Mouse (Mus musculus) hindbrain, embryonic 11.5 days (tissue): Measurements from ENCODE around the gene Esp18. TPM values are rescaled to one million over a fixed set of nuclear protein-coding genes. Genes with fewer than 3 reads are reported as not detected.

ENCODE experiments used
- ATAC-seq: fragments of 200-750 bp; cut with Nextera tagmentation; 2 replicates; pipeline ENCODE4 v1.8.0; 2017; ENCODE audit warnings: mild to moderate bottlenecking, moderate TSS enrichment, moderate library complexity; ENCODE audit not compliant: low FRiP score
- DNase-seq: peaks from one replicate; pipeline ENCODE4 v3.0.0-alpha.2; 2015; ENCODE audit warnings: low spot score
- H3K27ac ChIP-seq: fragments of 300-500 bp; sonication (generic); 2 replicates; pipeline ENCODE4 v1.5.1; 2014; ENCODE audit warnings: mild to moderate bottlenecking, low read depth, low read length
- H3K27me3 ChIP-seq: fragments of 300-500 bp; sonication (generic); 2 replicates; pipeline ENCODE4 v1.6.1; 2014; ENCODE audit warnings: mild to moderate bottlenecking, low read length, moderate library complexity, mixed read lengths; ENCODE audit not compliant: control insufficient read depth, insufficient read depth
- H3K36me3 ChIP-seq: fragments of 300-500 bp; sonication (generic); 2 replicates; pipeline ENCODE4 v1.6.1; 2014; ENCODE audit warnings: mild to moderate bottlenecking, low read length, moderate library complexity, mixed read lengths; ENCODE audit not compliant: control insufficient read depth, insufficient read depth
- H3K4me1 ChIP-seq: fragments of 300-500 bp; sonication (generic); replicated peaks from 2 replicates; pipeline ENCODE4 v1.6.1; 2014; ENCODE audit warnings: low read length, mixed read lengths; ENCODE audit not compliant: control insufficient read depth, insufficient read depth
- H3K4me2 ChIP-seq: fragments of 300-500 bp; sonication (generic); replicated peaks from 2 replicates; pipeline ENCODE4 v1.6.1; 2014; ENCODE audit warnings: mild to moderate bottlenecking, low read depth, low read length
- H3K4me3 ChIP-seq: fragments of 300-500 bp; sonication (generic); 2 replicates; pipeline ENCODE4 v1.5.1; 2014; ENCODE audit warnings: low read depth, low read length
- H3K9ac ChIP-seq: fragments of 300-500 bp; sonication (generic); 2 replicates; pipeline ENCODE4 v1.6.1; 2014; ENCODE audit warnings: low read depth, low read length
- H3K9me3 ChIP-seq: fragments of 300-500 bp; sonication (generic); 2 replicates; pipeline ENCODE4 v1.6.1; 2016; ENCODE audit warnings: low read length; ENCODE audit not compliant: control insufficient read depth
- WGBS: fragments of 180-500 bp; shearing (Covaris S2); extraction: QIAGEN DNeasy Blood & Tissue Kit; methylation state at CpG from one replicate; pipeline ENCODE4 v1.1.7; 2014; 5-methylcytosine and 5-hydroxymethylcytosine counted together
- polyA plus RNA-seq: library from polyadenylated mRNA; unstranded; fragments of >200 nt; fragmentation: Nextera tagmentation; extraction: Ambion mirVana; gene quantifications from 2 replicates; pipeline ENCODE4 v1.2.1, GENCODE M21; 2014

The Esp18 gene
- not detected in 2 replicates for polyA plus RNA-seq

DNA sequence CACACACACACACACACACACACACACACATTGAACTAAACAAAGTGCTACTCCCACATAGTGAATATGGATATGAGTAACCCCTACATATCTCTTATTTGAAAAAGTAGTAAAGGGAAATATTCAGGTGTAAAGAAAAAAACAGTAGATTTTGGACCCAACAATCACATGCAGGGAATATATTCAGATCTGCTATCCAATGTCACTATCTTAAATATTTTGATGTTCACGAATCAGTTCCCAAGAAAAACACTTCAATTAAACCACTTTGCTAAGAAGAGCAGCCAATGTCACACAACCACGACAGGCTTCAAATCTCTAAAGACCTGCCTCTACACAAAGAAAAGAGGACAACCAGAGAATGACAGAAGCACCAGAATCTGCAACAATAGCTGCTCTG is at the start of gene Esp18:
Gene Esp18 (plus strand): TSS at position 301 of the 400 bp plus-strand sequence.
- Histone ChIP-seq H3K4me1 (no peaks in the 10 kb centered on the region), H3K27me3 (no peaks in the 10 kb centered on the region), H3K36me3 (no peaks in the 10 kb centered on the region), H3K9ac (no peak within 1 kb of the TSS), H3K4me2 (no peak within 1 kb of the TSS), H3K27ac (no peak within 1 kb of the TSS), H3K4me3 (no peak within 1 kb of the TSS), H3K9me3 (no peaks in the 10 kb centered on the region)
- 71% methylated on average over 2 of the region's 2 CpGs for WGBS
- DNase-seq (no peak), ATAC-seq (no peak)

DNA sequence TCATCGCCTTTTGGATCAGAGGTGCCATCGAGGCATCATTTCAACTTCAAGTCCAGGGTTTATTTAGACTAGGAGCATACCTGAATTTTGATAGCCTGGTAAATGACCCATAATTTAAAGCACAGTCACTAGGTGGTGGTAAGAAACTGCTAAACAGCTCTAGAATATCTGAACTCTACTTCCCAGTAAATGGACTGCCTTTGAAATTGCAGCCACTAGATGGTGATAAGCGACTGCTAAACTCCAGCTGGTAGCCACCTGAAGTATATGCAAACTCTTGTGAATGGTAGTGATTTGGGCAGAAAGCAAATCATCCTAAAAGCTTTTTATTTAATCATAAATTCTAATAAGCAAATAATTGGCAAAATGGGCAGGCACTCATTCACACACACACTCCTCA is 42.8 kb upstream of the Esp18 start:
- H3K4me2 ChIP-seq = no peak overlapping the region
- no peak for DNase-seq
- H3K27me3 ChIP-seq = no peaks in the 10 kb centered on the region
- H3K4me1 ChIP-seq = no peaks in the 10 kb centered on the region
- no peak overlapping the region for H3K4me3 ChIP-seq
- H3K36me3 ChIP-seq = no peaks in the 10 kb centered on the region
- ATAC-seq = no peak
- WGBS = 74% methylated on average over 3 of the region's 3 CpGs
- H3K9ac ChIP-seq = no peak overlapping the region
- no peak overlapping the region for H3K27ac ChIP-seq
- no peaks in the 10 kb centered on the region for H3K9me3 ChIP-seq

Other genes starting within 250 kb of the Esp18 start
- gene Esp16, start 129.8 kb downstream of the Esp18 start, polyA plus RNA-seq = not detected in 2 replicates
- gene Esp15, start 234.6 kb downstream of the Esp18 start, polyA plus RNA-seq = not detected in 2 replicates